Mouse (Mus musculus) spleen, adult 2 months (tissue): ENCODE data around the gene Kifc3.

Source experiments
- CTCF ChIP-seq: fragments of 200-500 bp; IDR thresholded peaks from 2 replicates; pipeline ENCODE4 v1.5.1; 2011; ENCODE audit warnings: mild to moderate bottlenecking, inconsistent platforms; ENCODE audit not compliant: insufficient read depth, insufficient read length, insufficient replicate concordance; ENCODE audit errors: extremely low read depth
- POLR2A ChIP-seq: fragments of 200-500 bp; IDR thresholded peaks from 2 replicates; pipeline ENCODE4 v1.6.1; 2011; ENCODE audit warnings: low read depth, low read length, inconsistent platforms

DNA sequence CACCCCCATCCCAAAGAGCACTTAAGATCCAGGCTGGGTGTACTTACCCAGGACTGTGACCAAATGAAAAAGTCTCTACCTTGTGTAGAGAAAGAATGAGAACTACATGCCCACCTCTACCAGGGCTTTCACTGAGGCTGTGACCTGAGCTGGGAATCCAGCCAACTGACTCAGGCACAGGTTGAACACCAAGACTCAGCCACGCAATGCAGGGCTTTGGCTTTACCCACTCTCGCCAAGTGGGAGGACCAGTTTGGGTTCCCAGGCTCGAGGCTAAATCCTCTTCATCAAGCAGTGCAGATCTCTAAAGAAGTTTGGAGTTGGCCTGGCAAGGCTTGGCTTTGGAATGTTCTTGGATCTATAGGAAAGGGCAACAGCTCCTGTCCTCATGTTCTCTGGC lies 127.1 kb downstream of the Kifc3 start:
- TF ChIP-seq CTCF, result no peak
- no peak for TF ChIP-seq POLR2A
